Mouse (Mus musculus): ENCODE data around the gene Pou2f3. TPM values are rescaled to one million over a fixed set of nuclear protein-coding genes. Genes with fewer than 3 reads are reported as not detected.

Pou2f3 gene
- polyA plus RNA-seq (2011; ENCODE audit: insufficient read depth, insufficient read length, low replicate concordance, missing spikeins), result 0.77 TPM in 1 of 2 replicates, not detected in the other

- Histone ChIP-seq H3K4me1 (ENCODE audit: control insufficient read depth, insufficient read depth, low read length) (no peaks in the 10 kb centered on the region), H3K4me3 (replicated peaks; ENCODE audit: control insufficient read depth, low read depth, low read length) (no peak within 1 kb of the TSS), H3K27ac (ENCODE audit: control insufficient read depth, insufficient read depth, low read depth, low read length, poor library complexity) (no peak within 1 kb of the TSS; the same call in 1 of the 2 replicates)
- 15% methylated on average over 13 of the region's 13 CpGs for WGBS
- TF ChIP-seq POLR2A (IDR thresholded peaks at IDR 0.05; ENCODE audit: borderline replicate concordance, control insufficient read depth, low read depth, low read length) (no peak), CTCF (IDR thresholded peaks at IDR 0.05; ENCODE audit: control insufficient read depth, insufficient read depth, low read length) (no peak)
Observed at GRCm38 (mm10) chr9:43210190-43210682, at the start of gene Pou2f3. Gene Pou2f3 (minus strand): TSS chr9:43210369.

GRCm38 (mm10) chr9:43253271-43253681 is 43.1 kb upstream of the Pou2f3 start:
- WGBS, result 84% methylated on average over 5 of the region's 5 CpGs
- H3K4me3 ChIP-seq (replicated peaks; ENCODE audit: control insufficient read depth, low read depth, low read length), result no peak overlapping the region
- H3K4me1 ChIP-seq (ENCODE audit: control insufficient read depth, insufficient read depth, low read length), result no peaks in the 10 kb centered on the region; the same call in 1 of the 2 replicates
- no peak overlapping the region for H3K27ac ChIP-seq (ENCODE audit: control insufficient read depth, insufficient read depth, low read depth, low read length, poor library complexity)
- no peak for TF ChIP-seq CTCF (IDR thresholded peaks at IDR 0.05; ENCODE audit: control insufficient read depth, insufficient read depth, low read length)
- no peak for TF ChIP-seq POLR2A (IDR thresholded peaks at IDR 0.05; ENCODE audit: borderline replicate concordance, control insufficient read depth, low read depth, low read length)

GRCm38 (mm10) chr9:43252790-43253189 is 42.6 kb upstream of the Pou2f3 start:
- no peak overlapping the region for H3K4me3 ChIP-seq (replicated peaks; ENCODE audit: control insufficient read depth, low read depth, low read length)
- H3K27ac ChIP-seq (ENCODE audit: control insufficient read depth, insufficient read depth, low read depth, low read length, poor library complexity), result no peak overlapping the region; the same call in 1 of the 2 replicates
- WGBS, result 81% methylated on average over 3 of the region's 3 CpGs
- TF ChIP-seq CTCF (IDR thresholded peaks at IDR 0.05; ENCODE audit: control insufficient read depth, insufficient read depth, low read length) (no peak), POLR2A (IDR thresholded peaks at IDR 0.05; ENCODE audit: borderline replicate concordance, control insufficient read depth, low read depth, low read length) (no peak)
- no peaks in the 10 kb centered on the region; the same call in 1 of the 2 replicates for H3K4me1 ChIP-seq (ENCODE audit: control insufficient read depth, insufficient read depth, low read length)

GRCm38 (mm10) chr9:43251786-43252185 is 41.6 kb upstream of the Pou2f3 start:
- WGBS, result 43% methylated on average over 2 of the region's 2 CpGs
- H3K4me3 ChIP-seq (replicated peaks; ENCODE audit: control insufficient read depth, low read depth, low read length), result no peak overlapping the region
- H3K27ac ChIP-seq (ENCODE audit: control insufficient read depth, insufficient read depth, low read depth, low read length, poor library complexity), result 0 out of 2 replicates have a peak overlapping the region, but pooled peaks have one; percentile 7
- no peaks in the 10 kb centered on the region; the same call in 1 of the 2 replicates for H3K4me1 ChIP-seq (ENCODE audit: control insufficient read depth, insufficient read depth, low read length)
- TF ChIP-seq CTCF (IDR thresholded peaks at IDR 0.05; ENCODE audit: control insufficient read depth, insufficient read depth, low read length) (no peak), POLR2A (IDR thresholded peaks at IDR 0.05; ENCODE audit: borderline replicate concordance, control insufficient read depth, low read depth, low read length) (no peak)

- TF ChIP-seq CTCF (IDR thresholded peaks at IDR 0.05; ENCODE audit: control insufficient read depth, insufficient read depth, low read length), result no peak
- no peak for TF ChIP-seq POLR2A (IDR thresholded peaks at IDR 0.05; ENCODE audit: borderline replicate concordance, control insufficient read depth, low read depth, low read length)
- no peak overlapping the region for H3K27ac ChIP-seq (ENCODE audit: control insufficient read depth, insufficient read depth, low read depth, low read length, poor library complexity)
- WGBS, result 26% methylated on average over 10 of the region's 10 CpGs
- H3K4me3 ChIP-seq (replicated peaks; ENCODE audit: control insufficient read depth, low read depth, low read length), result no peak overlapping the region
- peaks cover 5% of the 10 kb centered on the region for H3K4me1 ChIP-seq (ENCODE audit: control insufficient read depth, insufficient read depth, low read length)
Observed at GRCm38 (mm10) chr9:43246738-43247180, 36.6 kb upstream of the Pou2f3 start.

GRCm38 (mm10) chr9:43245801-43246570 is 35.8 kb upstream of the Pou2f3 start:
- Histone ChIP-seq H3K4me3 (replicated peaks; ENCODE audit: control insufficient read depth, low read depth, low read length) (no peak overlapping the region), H3K4me1 (ENCODE audit: control insufficient read depth, insufficient read depth, low read length) (peaks cover 7% of the 10 kb centered on the region), H3K27ac (ENCODE audit: control insufficient read depth, insufficient read depth, low read depth, low read length, poor library complexity) (no peak overlapping the region)
- WGBS, result 67% methylated on average over 7 of the region's 7 CpGs
- TF ChIP-seq CTCF (IDR thresholded peaks at IDR 0.05; ENCODE audit: control insufficient read depth, insufficient read depth, low read length) (no peak), POLR2A (IDR thresholded peaks at IDR 0.05; ENCODE audit: borderline replicate concordance, control insufficient read depth, low read depth, low read length) (no peak)

GRCm38 (mm10) chr9:43242432-43242831 is 32.3 kb upstream of the Pou2f3 start:
- TF ChIP-seq CTCF (IDR thresholded peaks at IDR 0.05; ENCODE audit: control insufficient read depth, insufficient read depth, low read length) (no peak), POLR2A (IDR thresholded peaks at IDR 0.05; ENCODE audit: borderline replicate concordance, control insufficient read depth, low read depth, low read length) (no peak)
- 1% methylated on average over 5 of the region's 5 CpGs for WGBS
- H3K4me3 ChIP-seq (replicated peaks; ENCODE audit: control insufficient read depth, low read depth, low read length), result no peak overlapping the region
- no peak overlapping the region for H3K27ac ChIP-seq (ENCODE audit: control insufficient read depth, insufficient read depth, low read depth, low read length, poor library complexity)
- H3K4me1 ChIP-seq (ENCODE audit: control insufficient read depth, insufficient read depth, low read length), result peaks cover 9% of the 10 kb centered on the region

GRCm38 (mm10) chr9:43241970-43242369 is 31.8 kb upstream of the Pou2f3 start:
- no peak overlapping the region for H3K27ac ChIP-seq (ENCODE audit: control insufficient read depth, insufficient read depth, low read depth, low read length, poor library complexity)
- no peak for TF ChIP-seq CTCF (IDR thresholded peaks at IDR 0.05; ENCODE audit: control insufficient read depth, insufficient read depth, low read length)
- no peak for TF ChIP-seq POLR2A (IDR thresholded peaks at IDR 0.05; ENCODE audit: borderline replicate concordance, control insufficient read depth, low read depth, low read length)
- H3K4me1 ChIP-seq (ENCODE audit: control insufficient read depth, insufficient read depth, low read length), result peaks cover 9% of the 10 kb centered on the region
- H3K4me3 ChIP-seq (replicated peaks; ENCODE audit: control insufficient read depth, low read depth, low read length), result no peak overlapping the region
- WGBS, result 54% methylated on average over 8 of the region's 8 CpGs

Data from bone marrow, adult 2 months (tissue).